Mouse (Mus musculus) embryonic facial prominence, embryonic 14.5 days (tissue): Measurements from ENCODE around the gene Msi2. TPM values are rescaled to one million over a fixed set of nuclear protein-coding genes. Genes with fewer than 3 reads are reported as not detected.

Experiments used
- ATAC-seq: fragments of 200-750 bp; cut with Nextera tagmentation; 2 replicates; pipeline ENCODE4 v1.8.0; 2017; ENCODE audit warnings: low read depth, moderate number of reproducible peaks, moderate TSS enrichment
- DNase-seq: peaks from one replicate; pipeline ENCODE4 v3.0.0-alpha.2; 2015; ENCODE audit warnings: low spot score
- H3K27ac ChIP-seq: fragments of 300-500 bp; sonication (generic); replicated peaks from 2 replicates; pipeline ENCODE4 v1.5.1; 2014; ENCODE audit warnings: low read depth, mild to moderate bottlenecking, low read length, moderate library complexity
- H3K27me3 ChIP-seq: fragments of 300-500 bp; sonication (generic); replicated peaks from 2 replicates; pipeline ENCODE4 v1.6.1; 2014; ENCODE audit warnings: low read length; ENCODE audit not compliant: control insufficient read depth, insufficient read depth
- H3K36me3 ChIP-seq: fragments of 300-500 bp; sonication (generic); 2 replicates; pipeline ENCODE4 v1.6.1; 2014; ENCODE audit warnings: low read length, mixed read lengths; ENCODE audit not compliant: control insufficient read depth, insufficient read depth
- H3K4me1 ChIP-seq: fragments of 300-500 bp; sonication (generic); 2 replicates; pipeline ENCODE4 v1.6.1; 2014; ENCODE audit warnings: antibody characterized with exemption, low read length; ENCODE audit not compliant: control insufficient read depth, insufficient read depth
- H3K4me2 ChIP-seq: fragments of 300-500 bp; sonication (generic); 2 replicates; pipeline ENCODE4 v1.6.1; 2014; ENCODE audit warnings: low read depth, mild to moderate bottlenecking, low read length, moderate library complexity, mixed read lengths
- H3K4me3 ChIP-seq: fragments of 300-500 bp; sonication (generic); 2 replicates; pipeline ENCODE4 v1.5.1; 2014; ENCODE audit warnings: low read depth, mild to moderate bottlenecking, low read length
- H3K9ac ChIP-seq: fragments of 300-500 bp; sonication (generic); 2 replicates; pipeline ENCODE4 v1.6.1; 2014; ENCODE audit warnings: low read depth, mild to moderate bottlenecking, low read length, moderate library complexity, mixed read lengths
- H3K9me3 ChIP-seq: fragments of 300-500 bp; sonication (generic); 2 replicates; pipeline ENCODE4 v1.6.1; 2016; ENCODE audit warnings: low read length; ENCODE audit not compliant: control insufficient read depth
- WGBS: fragments of 180-500 bp; shearing (Covaris S2); extraction: QIAGEN DNeasy Blood & Tissue Kit; methylation state at CpG from one replicate; pipeline ENCODE4 v1.1.7; 2014; 5-methylcytosine and 5-hydroxymethylcytosine counted together
- polyA plus RNA-seq: library from polyadenylated mRNA; unstranded; fragments of >200 nt; fragmentation: Nextera tagmentation; extraction: Ambion mirVana; gene quantifications from 2 replicates; pipeline ENCODE4 v1.2.1, GENCODE M21; 2014

The Msi2 gene
- polyA plus RNA-seq, 1 experiment from 2014 or later, result 15.2 TPM

DNA sequence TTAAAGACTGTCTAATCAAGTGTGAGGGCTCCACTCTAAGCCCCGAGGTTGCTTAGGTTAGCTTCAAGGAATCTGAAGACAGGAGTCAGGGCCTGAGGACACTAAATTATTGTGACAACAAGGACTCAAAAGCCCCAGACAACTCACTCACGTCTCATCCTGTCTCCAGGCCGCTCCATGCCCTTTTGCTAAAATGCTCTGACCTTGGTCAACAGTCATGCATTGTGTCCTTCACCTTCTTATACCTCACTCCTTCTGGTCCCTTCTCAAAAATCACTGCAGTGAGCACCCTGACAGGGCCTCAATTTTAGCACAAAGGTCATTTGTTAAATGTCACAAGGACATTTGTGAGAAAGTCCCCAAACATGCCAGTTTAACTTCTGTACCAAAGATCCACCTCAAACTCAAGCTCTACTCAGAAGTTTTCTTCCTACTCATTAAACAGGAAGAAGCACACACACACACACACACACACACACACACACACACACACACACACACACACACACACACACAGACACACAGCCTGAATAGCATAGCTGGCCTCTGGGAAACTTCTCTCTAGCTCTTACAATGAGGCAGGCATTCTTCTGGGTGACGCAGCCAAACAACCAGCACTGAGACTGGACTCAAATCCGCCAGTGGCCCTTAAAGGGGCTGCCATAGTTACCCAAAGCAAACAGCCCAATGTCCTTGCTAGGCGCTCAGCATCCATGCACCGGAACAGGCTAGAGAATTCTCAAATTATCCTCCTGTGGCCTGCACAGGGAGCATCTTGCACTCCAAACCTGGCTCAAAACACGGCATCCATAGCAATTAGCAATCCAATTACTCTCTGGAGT, 178.5 kb downstream of the Msi2 start:
- 61% methylated on average over 8 of the region's 8 CpGs for WGBS
- Histone ChIP-seq H3K9ac (no peak overlapping the region), H3K36me3 (no peaks in the 10 kb centered on the region), H3K27me3 (no peaks in the 10 kb centered on the region), H3K9me3 (no peaks in the 10 kb centered on the region), H3K4me3 (no peak overlapping the region), H3K27ac (no peak overlapping the region), H3K4me2 (no peak overlapping the region), H3K4me1 (peaks cover 38% of the 10 kb centered on the region)
- ATAC-seq, result peak; percentile 53; the same call in 1 of the 2 replicates
- DNase-seq, result peak; percentile 46

- H3K4me3 ChIP-seq, result no peak overlapping the region
- peaks cover 44% of the 10 kb centered on the region for H3K4me1 ChIP-seq
- H3K27me3 ChIP-seq, result no peaks in the 10 kb centered on the region
- H3K36me3 ChIP-seq, result no peaks in the 10 kb centered on the region
- H3K27ac ChIP-seq, result no peak overlapping the region
- H3K4me2 ChIP-seq, result no peak overlapping the region
- no peaks in the 10 kb centered on the region for H3K9me3 ChIP-seq
- ATAC-seq (no peak), DNase-seq (no peak)
- WGBS, result 69% methylated on average over 13 of the region's 13 CpGs
- H3K9ac ChIP-seq, result no peak overlapping the region
These were observed 179.5 kb downstream of the Msi2 start for GRCm38 (mm10) chr11:88538710-88539340.

GRCm38 (mm10) chr11:88537344-88537743, 181.0 kb downstream of the Msi2 start:
- 64% methylated on average over 7 of the region's 7 CpGs for WGBS
- no peaks in the 10 kb centered on the region for H3K9me3 ChIP-seq
- H3K27ac ChIP-seq, result no peak overlapping the region
- ATAC-seq (no peak), DNase-seq (no peak)
- no peaks in the 10 kb centered on the region for H3K27me3 ChIP-seq
- H3K4me1 ChIP-seq, result peaks cover 31% of the 10 kb centered on the region
- H3K36me3 ChIP-seq, result no peaks in the 10 kb centered on the region
- no peak overlapping the region for H3K9ac ChIP-seq
- H3K4me2 ChIP-seq, result no peak overlapping the region
- H3K4me3 ChIP-seq, result no peak overlapping the region

DNA sequence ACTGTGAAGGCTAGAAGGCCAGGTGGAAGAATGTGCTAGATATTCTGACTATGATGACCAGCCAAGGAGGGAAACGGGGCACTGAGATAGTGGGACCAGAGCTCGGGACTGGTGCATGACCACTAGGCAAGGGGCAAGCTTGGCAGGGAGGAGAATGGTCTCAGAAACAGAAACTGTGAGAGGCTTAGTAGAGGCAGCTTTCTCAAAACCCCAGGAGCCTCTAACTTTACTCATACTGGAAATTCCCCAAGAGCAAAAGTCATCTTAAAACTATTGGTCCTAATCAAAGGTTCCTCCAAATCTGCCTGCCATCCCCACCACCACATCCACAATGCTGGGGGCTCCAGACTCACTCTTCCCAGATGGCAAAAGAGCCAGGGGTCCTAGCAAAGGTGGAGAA, 181.5 kb downstream of the Msi2 start:
- 93% methylated on average over 2 of the region's 2 CpGs for WGBS

DNA sequence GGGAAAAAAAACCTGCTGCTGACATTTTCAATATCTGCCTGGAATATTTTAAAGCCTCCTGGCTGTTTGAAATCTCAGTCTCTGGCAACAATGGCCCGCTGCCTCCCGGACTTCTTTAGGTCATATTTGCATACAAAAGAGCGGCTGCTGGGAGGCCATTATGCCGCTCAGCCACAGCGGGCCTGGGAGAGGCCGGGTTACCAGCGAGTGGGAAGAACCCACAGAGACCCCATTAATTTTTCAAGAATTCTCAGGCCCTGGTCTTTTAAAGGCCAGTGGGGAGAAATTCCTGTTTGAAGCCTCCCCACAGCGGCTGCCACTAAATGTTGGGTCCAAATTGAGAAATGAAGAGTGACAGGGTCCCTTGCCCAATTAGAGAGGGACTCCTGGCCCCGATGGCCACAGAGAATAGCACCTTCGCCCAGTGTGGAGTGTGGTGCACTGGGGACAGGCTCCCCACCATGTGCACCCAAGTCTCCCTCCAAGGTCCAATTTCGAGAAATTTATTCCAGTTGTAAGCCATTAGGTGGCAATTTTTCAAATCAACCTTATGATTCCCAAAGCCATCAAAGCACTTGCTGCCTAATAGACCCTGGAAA, 183.9 kb downstream of the Msi2 start:
- WGBS, result 29% methylated on average over 11 of the region's 11 CpGs

More for the DNA sequence above, 181.5 kb downstream of the Msi2 start:
- Histone ChIP-seq H3K4me3 (no peak overlapping the region), H3K9me3 (no peaks in the 10 kb centered on the region), H3K4me1 (peaks cover 27% of the 10 kb centered on the region; the same call in 1 of the 2 replicates), H3K4me2 (no peak overlapping the region), H3K27me3 (no peaks in the 10 kb centered on the region), H3K36me3 (no peaks in the 10 kb centered on the region), H3K9ac (no peak overlapping the region), H3K27ac (no peak overlapping the region)
- ATAC-seq, result no peak
- DNase-seq, result no peak

GRCm38 (mm10) chr11:88532016-88532415, 186.3 kb downstream of the Msi2 start:
- Histone ChIP-seq H3K4me3 (no peak overlapping the region), H3K4me1 (peaks cover 37% of the 10 kb centered on the region), H3K27me3 (no peaks in the 10 kb centered on the region), H3K4me2 (no peak overlapping the region), H3K36me3 (no peaks in the 10 kb centered on the region), H3K9ac (no peak overlapping the region), H3K27ac (no peak overlapping the region), H3K9me3 (no peaks in the 10 kb centered on the region)
- 78% methylated on average over 2 of the region's 2 CpGs for WGBS
- ATAC-seq (no peak), DNase-seq (no peak)

More for the DNA sequence above, 183.9 kb downstream of the Msi2 start:
- ATAC-seq (peak; percentile 62; the same call in 1 of the 2 replicates), DNase-seq (peak; percentile 70)
- no peaks in the 10 kb centered on the region for H3K27me3 ChIP-seq
- H3K4me2 ChIP-seq, result no peak overlapping the region
- no peak overlapping the region; the same call in 1 of the 2 replicates for H3K27ac ChIP-seq
- peaks cover 22% of the 10 kb centered on the region for H3K4me1 ChIP-seq
- H3K4me3 ChIP-seq, result no peak overlapping the region
- H3K9ac ChIP-seq, result no peak overlapping the region
- H3K9me3 ChIP-seq, result no peaks in the 10 kb centered on the region
- H3K36me3 ChIP-seq, result no peaks in the 10 kb centered on the region

DNA sequence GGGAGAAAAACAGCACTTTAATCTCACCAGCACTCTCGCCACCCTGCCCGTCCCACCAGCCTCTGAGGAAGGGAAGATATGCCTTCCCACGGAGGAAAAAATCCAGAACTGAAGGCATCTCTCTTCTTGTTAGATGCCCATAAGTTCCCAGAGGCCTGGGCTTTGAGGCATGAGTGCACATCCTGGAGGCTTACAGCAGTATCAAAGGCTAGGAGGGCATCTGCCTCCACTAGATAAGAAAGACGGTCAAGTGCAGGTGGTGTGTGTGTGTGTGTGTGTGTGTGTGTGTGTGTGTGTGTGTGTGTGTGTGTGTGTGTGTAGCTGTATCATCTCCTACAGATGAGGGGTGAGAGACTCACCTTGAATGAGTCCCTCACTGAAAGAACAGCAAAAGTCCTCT, 188.3 kb downstream of the Msi2 start:
- no peaks in the 10 kb centered on the region for H3K36me3 ChIP-seq
- no peak overlapping the region for H3K27ac ChIP-seq
- H3K4me2 ChIP-seq, result no peak overlapping the region
- no peak overlapping the region for H3K4me3 ChIP-seq
- no peak overlapping the region for H3K9ac ChIP-seq
- ATAC-seq, result no peak
- no peaks in the 10 kb centered on the region for H3K27me3 ChIP-seq
- WGBS, result 92% methylated on average over 4 of the region's 4 CpGs
- H3K9me3 ChIP-seq, result no peaks in the 10 kb centered on the region
- H3K4me1 ChIP-seq, result peaks cover 56% of the 10 kb centered on the region
- no peak for DNase-seq

DNA sequence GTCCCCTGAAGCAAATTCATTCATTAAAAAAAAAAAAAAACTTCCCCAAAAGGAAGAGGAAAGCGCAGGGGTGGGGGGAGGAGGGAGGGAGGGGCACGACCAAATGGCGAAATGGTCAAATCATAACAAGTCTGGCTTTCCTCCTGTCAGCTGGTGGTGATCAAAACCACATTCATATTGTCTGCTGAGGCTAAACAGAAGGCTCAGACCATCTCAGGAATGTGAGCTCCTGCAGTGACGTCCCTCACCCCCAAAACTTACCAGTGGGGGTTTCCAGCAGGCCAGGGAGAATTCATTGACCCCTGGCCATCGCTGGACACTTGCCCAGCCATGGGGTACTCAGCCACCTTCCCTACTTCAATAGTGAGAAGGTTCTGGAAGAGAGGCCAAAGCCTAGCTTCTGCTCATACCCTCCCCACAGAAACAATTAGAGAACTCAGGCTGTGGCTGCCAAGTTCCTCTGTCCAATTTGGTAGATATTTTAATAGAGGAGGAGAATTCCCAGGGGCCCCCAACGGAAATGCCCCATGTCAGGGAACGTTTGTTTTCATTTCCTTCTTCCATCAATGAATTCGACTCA, 189.7 kb downstream of the Msi2 start:
- no peaks in the 10 kb centered on the region for H3K27me3 ChIP-seq
- peak; percentile 88 for DNase-seq
- no peaks in the 10 kb centered on the region for H3K9me3 ChIP-seq
- peaks cover 62% of the 10 kb centered on the region for H3K4me1 ChIP-seq
- peak overlapping the region; percentile 22; the same call in 1 of the 2 replicates for H3K27ac ChIP-seq
- WGBS, result 8% methylated on average over 8 of the region's 8 CpGs
- no peak for ATAC-seq
- H3K4me3 ChIP-seq, result no peak overlapping the region
- H3K36me3 ChIP-seq, result no peaks in the 10 kb centered on the region
- no peak overlapping the region for H3K9ac ChIP-seq
- no peak overlapping the region for H3K4me2 ChIP-seq
